Mouse (Mus musculus) heart, adult 11 months (tissue): Measurements from ENCODE around the gene Rap2b.
A peak's percentile ranks its signal among the peaks of the same experiment; 100 is the strongest.

Source experiments
- DNase-seq: peaks from one replicate; pipeline ENCODE4 v3.0.0; 2022

The Rap2b gene

DNA sequence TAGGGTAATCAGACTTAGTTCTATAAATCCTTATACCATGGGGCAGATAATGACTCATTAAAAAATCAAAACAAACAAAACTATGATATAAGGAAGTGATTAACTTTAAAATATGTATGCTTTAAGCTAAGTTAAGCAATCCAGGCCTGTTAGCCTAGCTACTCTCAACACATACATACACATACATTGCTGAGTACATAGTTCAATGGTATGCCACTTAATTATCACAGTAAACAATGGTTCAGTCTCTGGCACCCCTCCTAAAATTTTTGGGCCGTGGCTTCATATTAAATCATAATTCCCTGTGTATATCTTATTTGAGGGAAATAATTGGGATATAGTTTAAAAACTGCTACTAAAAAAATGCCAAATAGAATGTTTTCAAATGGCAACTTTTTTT is at the start of gene Rap2b:
Gene Rap2b, plus strand, starts transcription at position 301 of the 400 bp plus-strand sequence.
- no peak for DNase-seq

- DNase-seq, result no peak
Observed at GRCm38 (mm10) chr3:61315002-61315401, 46.4 kb upstream of the Rap2b start.

GRCm38 (mm10) chr3:61320031-61320430 is 41.4 kb upstream of the Rap2b start:
- DNase-seq, result no peak

- DNase-seq, result no peak
Observed at GRCm38 (mm10) chr3:61321632-61322031, 39.8 kb upstream of the Rap2b start.

GRCm38 (mm10) chr3:61336205-61336604 is 25.2 kb upstream of the Rap2b start:
- DNase-seq, result no peak

- DNase-seq, result no peak
Observed at GRCm38 (mm10) chr3:61337230-61337629, 24.2 kb upstream of the Rap2b start.

DNA sequence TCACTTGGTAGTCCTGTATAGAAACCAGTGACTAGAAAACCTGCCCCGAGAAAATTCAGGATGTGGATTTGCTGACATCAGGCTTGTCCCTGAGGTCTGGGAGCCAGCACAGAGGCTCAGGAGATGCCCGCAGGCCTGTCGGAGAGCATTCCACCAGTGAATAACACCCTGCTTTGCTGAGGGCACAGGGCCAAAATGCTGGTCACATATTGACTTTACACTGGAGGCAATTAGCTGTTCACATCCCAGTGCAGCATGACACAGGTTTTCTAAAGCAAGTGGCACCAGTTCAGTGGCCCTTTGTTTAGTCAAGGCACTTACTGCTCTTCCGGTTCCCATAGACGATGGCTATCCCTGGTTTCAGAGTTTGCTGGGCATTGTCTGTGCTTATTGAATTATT is 21.1 kb upstream of the Rap2b start:
- peak; percentile 79 for DNase-seq

DNA sequence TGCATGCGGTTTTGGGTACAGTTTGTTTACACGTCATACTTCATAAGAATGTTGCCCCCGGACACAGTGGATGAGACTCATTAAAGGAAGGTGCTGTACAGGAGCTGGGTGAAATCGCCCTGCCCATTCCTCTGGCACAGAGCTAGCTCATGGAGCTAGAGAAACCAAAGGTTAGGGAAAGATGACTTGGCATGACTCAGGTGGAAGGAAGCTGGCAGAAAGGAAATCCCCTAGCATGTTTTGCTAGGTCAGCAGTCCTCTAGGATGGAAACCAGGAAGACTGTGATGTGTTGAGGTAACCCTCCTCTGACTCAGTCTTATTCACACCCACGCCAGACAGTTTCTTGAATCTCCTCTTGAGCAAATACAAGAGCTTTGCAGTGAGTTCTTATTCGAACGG is 17.4 kb upstream of the Rap2b start:
- DNase-seq, result peak; percentile 84

DNA sequence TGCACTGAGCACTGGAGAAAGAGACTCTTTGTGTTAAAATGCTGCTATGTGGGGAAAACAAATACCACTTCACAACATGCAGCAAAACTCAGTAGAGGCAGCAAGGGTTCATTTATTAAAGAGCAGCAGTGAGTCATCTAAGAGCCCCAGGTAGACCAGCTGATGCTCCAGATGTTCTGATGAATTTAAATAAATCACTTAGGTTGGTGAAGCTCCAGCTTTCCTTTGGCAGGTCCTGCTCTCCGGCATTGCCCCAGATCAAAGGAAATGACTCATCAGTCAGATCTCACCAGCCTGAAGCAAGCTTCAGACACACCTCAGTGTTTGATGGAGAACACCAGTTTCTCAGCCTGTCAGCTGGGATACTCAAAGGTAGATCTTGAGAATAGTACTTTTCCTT is 15.8 kb upstream of the Rap2b start:
- peak; percentile 31 for DNase-seq

DNA sequence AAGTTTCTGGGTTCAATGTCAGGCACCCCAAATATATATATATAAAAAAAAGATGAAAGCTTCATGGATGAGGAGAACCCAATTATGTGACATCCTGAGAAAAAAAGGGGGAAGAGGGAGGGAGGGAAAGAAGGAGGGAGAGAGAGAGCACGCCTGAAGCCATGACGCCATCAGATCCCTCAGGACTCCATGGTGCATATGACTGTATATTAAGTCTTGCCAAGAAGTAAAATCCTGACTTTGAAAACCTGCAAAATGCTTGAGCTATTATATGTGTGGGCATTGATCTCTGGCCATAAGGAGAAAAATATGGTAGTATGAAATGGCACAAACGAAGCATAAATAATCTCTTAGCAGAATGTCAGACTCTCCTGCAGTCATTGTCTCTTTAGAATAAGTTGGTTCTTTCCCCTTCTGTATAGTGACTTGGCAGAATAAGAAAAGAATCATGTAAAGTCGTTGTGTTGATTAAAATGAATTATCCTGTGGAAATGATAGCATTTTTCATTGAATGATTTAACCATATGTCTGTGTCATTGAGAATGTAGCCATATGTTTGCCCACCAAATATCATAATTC is 13.3 kb upstream of the Rap2b start:
- no peak for DNase-seq

- no peak for DNase-seq
Observed at GRCm38 (mm10) chr3:61349433-61349832, 12.0 kb upstream of the Rap2b start.

DNA sequence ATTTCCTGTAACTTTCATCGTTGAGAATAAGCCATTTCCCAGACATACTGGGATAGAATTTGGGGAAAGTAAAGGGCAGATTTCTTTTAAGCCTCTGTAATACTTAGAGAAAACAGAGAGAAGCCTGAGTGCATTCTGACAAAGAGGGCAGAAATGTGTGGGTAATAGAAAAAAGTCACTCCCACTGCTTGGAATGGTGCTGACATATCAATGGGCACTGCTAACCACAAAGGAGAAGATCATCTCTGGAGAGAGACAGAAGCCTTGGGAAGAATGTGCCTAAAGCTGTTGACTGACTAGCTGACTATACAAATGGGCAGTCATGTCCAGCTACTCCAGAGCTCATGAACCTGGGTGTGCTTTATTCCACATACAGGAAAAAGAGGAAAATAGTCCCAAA is 6.0 kb upstream of the Rap2b start:
- no peak for DNase-seq

DNA sequence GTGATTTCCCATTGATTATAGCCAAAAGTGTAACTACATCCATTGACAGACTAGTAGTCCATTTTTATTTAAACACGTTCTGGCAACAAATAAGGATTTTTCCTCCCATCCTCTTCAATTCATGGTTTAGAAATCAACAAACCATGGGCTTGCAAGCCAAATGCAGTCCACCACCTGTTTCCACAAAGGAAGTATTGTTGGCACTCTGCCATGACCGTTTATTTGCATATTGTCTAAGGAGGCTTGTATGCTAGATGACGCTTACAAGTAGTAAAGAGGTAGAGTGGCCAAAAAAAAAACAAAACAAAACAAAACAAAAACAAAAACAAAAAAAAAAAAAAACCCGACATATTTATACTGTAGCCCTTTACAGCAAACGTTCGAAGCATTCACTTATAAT is 3.3 kb upstream of the Rap2b start:
- DNase-seq, result peak; percentile 87

DNA sequence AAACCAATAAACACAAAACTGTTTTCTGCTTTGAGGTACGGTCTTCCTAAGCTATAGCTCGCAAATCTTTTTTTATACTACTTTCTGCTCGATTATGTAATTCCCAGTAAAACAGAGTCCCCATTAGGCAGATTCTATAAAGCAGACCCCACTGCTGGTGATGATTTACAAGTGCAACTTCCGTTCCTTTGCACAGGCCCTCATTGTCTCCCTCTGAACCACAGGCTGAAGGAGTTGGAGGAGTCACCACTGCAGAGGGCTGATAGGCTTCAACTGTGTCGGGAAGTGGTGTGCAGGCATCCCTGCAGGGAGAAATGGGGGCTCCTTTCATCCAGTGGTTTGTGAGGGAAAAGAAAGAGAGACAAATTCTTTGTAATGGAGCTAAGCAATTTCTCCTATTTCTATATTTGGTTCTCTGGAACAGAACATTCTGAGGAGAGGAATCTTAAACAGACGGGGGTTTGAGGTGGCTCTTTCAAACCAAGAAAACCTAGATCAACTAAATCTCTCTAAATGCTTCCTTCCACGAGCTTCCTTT is 2.6 kb upstream of the Rap2b start:
- no peak for DNase-seq

DNA sequence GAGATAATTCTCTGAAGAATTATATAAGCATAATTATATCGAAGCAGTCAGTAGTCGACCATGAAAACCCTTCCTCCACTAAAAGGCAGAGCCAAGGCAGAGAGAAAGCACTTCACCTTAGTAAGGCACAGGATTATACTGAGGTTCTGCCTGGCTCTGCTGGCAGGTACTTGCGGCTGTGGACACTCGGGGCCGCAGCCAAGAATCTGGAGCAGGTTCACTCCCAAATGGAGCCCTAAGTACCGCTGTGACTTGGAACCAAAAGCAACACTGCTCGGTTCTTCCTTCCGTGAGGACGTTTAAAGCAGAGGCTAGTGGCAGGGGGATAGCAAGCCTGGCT is 1.4 kb downstream of the Rap2b start:
- DNase-seq, result no peak

- DNase-seq, result peak; percentile 100
Observed at GRCm38 (mm10) chr3:61363161-61363988, 1.9 kb downstream of the Rap2b start.

DNA sequence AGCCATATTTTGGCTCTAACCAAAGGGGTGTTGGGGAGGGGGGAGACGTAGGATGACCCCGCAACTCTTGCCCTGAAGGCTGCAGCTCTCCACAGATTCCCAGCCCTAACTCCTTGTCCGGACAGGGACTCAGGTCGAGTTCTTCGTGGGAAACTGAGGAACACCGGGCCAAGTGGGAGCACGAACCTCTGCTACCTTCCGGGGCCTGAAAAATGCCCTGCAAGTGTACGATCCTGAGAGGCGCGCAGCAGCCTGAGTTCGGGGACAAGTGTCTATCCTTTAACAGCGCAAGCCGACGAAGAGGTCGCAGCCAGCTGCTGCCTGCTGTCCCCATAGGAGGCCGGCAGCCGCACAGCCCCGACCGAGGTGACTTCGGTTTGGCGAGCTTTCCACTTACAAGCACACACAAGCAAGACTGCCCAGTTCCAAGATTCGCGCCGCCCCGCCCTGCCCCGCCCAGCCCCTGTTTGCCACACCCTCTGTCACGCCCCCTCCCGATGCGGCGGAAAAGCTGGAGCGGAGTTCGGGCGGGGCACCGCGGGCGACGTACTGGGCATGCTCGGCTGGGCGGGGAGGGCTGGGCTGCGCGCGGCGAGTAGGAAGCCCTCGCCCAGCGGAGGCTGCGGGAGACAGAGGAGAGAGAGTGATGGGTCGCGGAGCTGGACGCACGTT is 2.7 kb downstream of the Rap2b start:
- DNase-seq, result peak; percentile 100

GRCm38 (mm10) chr3:61364661-61364977 is 3.2 kb downstream of the Rap2b start:
- no peak for DNase-seq

GRCm38 (mm10) chr3:61364978-61365778 is 3.7 kb downstream of the Rap2b start:
- peak; percentile 95 for DNase-seq

- DNase-seq, result peak; percentile 91
Observed at GRCm38 (mm10) chr3:61365779-61366373, 4.4 kb downstream of the Rap2b start, which contains the start of gene B430305J03Rik. Gene B430305J03Rik, minus strand, starts transcription at chr3:61365951.

GRCm38 (mm10) chr3:61368446-61368845 is 7.0 kb downstream of the Rap2b start:
- DNase-seq, result no peak

GRCm38 (mm10) chr3:61376001-61376400 is 14.6 kb downstream of the Rap2b start:
- DNase-seq, result no peak

DNA sequence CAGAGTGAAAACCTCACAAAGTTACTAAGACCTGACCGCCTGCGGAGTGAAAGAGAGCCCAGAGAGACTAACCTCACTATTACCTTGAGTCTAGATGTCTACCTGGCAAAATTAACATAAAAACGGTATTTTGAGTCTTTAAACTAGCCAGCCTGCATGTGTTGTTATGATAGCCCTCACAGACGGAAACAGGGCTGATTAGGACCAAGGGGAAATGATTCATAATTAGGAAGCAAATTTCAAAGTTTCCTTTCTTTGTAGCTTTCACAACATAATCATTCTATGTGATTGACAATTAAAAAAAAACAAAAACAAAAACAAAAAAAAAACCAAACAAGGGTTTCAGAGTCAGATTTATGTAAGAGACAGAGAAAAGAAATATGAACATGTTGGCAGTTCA is 24.9 kb downstream of the Rap2b start:
- no peak for DNase-seq
